Mouse (Mus musculus): ENCODE measurements around the gene Ror2. TPM values are rescaled to one million over a fixed set of nuclear protein-coding genes. Genes with fewer than 3 reads are reported as not detected.
A peak's percentile ranks its signal among the peaks of the same experiment; 100 is the strongest.

The Ror2 gene
- polyA plus RNA-seq, 1 experiment from 2014 or later = 17.1 TPM

GRCm38 (mm10) chr13:53145511-53145910 lies 140.4 kb downstream of the Ror2 start:
- no peak overlapping the region for H3K9ac ChIP-seq
- H3K9me3 ChIP-seq = no peaks in the 10 kb centered on the region
- no peak for ATAC-seq (ENCODE audit: borderline replicate concordance, extremely low read depth, low FRiP score, low TSS enrichment)
- no peak overlapping the region for H3K4me2 ChIP-seq
- H3K36me3 ChIP-seq = no peaks in the 10 kb centered on the region
- WGBS = 64% methylated on average over 3 of the region's 3 CpGs
- H3K4me3 ChIP-seq = no peak overlapping the region
- peaks cover 20% of the 10 kb centered on the region for H3K4me1 ChIP-seq
- H3K27me3 ChIP-seq = no peaks in the 10 kb centered on the region
- no peak overlapping the region for H3K27ac ChIP-seq

DNA sequence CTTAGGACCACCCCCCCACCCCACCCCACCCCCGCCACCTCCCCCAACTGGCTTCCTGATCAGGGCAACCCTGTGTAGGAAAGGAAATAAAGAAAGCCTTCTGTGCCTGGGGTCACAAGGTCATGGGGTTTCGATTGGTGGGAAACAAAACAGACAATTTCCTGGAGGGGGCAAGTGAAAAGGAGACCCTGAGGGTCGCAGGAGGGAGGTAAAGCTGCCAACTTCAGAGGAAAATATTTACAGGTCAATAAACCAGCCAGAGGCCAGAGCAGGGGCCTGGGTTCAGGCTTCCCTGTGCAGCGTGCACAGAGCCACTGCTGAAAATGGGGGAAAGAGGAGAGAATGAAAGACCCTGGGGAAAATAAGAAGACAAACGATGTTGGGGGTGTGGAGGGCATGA lies 142.8 kb downstream of the Ror2 start:
- H3K4me3 ChIP-seq = no peak overlapping the region

DNA sequence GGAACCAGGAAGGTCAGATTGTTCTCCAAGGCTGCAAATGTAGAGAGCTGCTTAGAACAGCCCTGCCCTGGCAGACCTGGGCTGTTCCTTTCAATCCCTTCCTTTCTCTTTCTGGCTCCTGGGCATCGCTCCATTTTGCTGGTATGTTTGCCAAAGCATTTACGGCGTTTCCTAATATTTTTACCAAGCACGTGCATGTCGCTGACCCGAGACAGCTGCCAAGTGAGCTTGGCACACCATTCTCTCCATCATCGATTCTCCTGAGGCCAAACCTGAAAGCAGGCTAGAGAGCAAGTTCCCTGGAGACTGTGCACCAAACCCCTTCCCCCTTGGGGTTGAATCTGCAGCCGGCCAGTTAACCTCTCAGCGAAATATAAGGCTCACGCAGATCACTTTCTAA lies 143.7 kb downstream of the Ror2 start:
- Histone ChIP-seq H3K4me1 (peaks cover 9% of the 10 kb centered on the region; the same call in 1 of the 2 replicates), H3K4me3 (no peak overlapping the region), H3K27ac (no peak overlapping the region), H3K27me3 (no peaks in the 10 kb centered on the region), H3K4me2 (no peak overlapping the region), H3K9ac (no peak overlapping the region), H3K9me3 (no peaks in the 10 kb centered on the region), H3K36me3 (peaks cover 5% of the 10 kb centered on the region; the same call in 1 of the 2 replicates)
- 78% methylated on average over 10 of the region's 10 CpGs for WGBS
- ATAC-seq (ENCODE audit: borderline replicate concordance, extremely low read depth, low FRiP score, low TSS enrichment) = no peak

More for the DNA sequence above, 142.8 kb downstream of the Ror2 start:
- H3K9ac ChIP-seq = no peak overlapping the region
- peaks cover 11% of the 10 kb centered on the region for H3K4me1 ChIP-seq
- H3K27me3 ChIP-seq = no peaks in the 10 kb centered on the region
- H3K9me3 ChIP-seq = no peaks in the 10 kb centered on the region
- peaks cover 5% of the 10 kb centered on the region; the same call in 1 of the 2 replicates for H3K36me3 ChIP-seq
- ATAC-seq (ENCODE audit: borderline replicate concordance, extremely low read depth, low FRiP score, low TSS enrichment) = no peak; the same call in 1 of the 2 replicates
- H3K27ac ChIP-seq = no peak overlapping the region
- H3K4me2 ChIP-seq = no peak overlapping the region
- WGBS = 43% methylated on average over 5 of the region's 5 CpGs

GRCm38 (mm10) chr13:53140298-53140697 lies 145.6 kb downstream of the Ror2 start:
- no peak overlapping the region for H3K4me3 ChIP-seq
- no peak for ATAC-seq (ENCODE audit: borderline replicate concordance, extremely low read depth, low FRiP score, low TSS enrichment)
- no peak overlapping the region for H3K4me2 ChIP-seq
- H3K9ac ChIP-seq = no peak overlapping the region
- no peaks in the 10 kb centered on the region for H3K27me3 ChIP-seq
- no peak overlapping the region for H3K27ac ChIP-seq
- H3K4me1 ChIP-seq = peaks cover 9% of the 10 kb centered on the region; the same call in 1 of the 2 replicates
- WGBS = 94% methylated on average over 2 of the region's 2 CpGs
- H3K36me3 ChIP-seq = peaks cover 5% of the 10 kb centered on the region; the same call in 1 of the 2 replicates
- no peaks in the 10 kb centered on the region for H3K9me3 ChIP-seq

DNA sequence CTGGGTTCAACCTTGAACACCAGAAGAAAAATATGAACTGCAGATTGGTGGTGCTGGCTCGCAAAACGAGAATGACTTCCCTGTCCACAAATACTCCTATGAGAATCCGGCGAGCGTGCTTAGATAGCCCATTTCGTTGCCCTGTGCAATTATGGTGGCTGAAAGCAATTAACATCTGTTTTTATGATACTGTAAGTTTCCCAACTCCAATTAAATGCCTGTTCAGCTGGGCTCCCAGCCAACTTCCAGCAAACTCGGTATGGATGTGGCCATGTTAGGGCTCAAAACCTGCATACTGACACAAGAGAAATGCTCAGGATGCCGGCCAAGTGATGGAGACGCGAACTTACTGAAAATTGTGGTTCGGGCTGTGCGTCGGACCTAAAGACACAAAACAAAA lies 155.4 kb downstream of the Ror2 start:
- no peak overlapping the region for H3K27ac ChIP-seq
- H3K9ac ChIP-seq = no peak overlapping the region
- no peak overlapping the region for H3K4me3 ChIP-seq
- H3K36me3 ChIP-seq = peaks cover 9% of the 10 kb centered on the region; the same call in 1 of the 2 replicates
- no peak overlapping the region for H3K4me2 ChIP-seq
- WGBS = 71% methylated on average over 13 of the region's 13 CpGs
- no peak for ATAC-seq (ENCODE audit: borderline replicate concordance, extremely low read depth, low FRiP score, low TSS enrichment)
- H3K9me3 ChIP-seq = no peaks in the 10 kb centered on the region
- H3K4me1 ChIP-seq = no peaks in the 10 kb centered on the region
- H3K27me3 ChIP-seq = no peaks in the 10 kb centered on the region

GRCm38 (mm10) chr13:53130032-53130431 lies 155.9 kb downstream of the Ror2 start:
- H3K9ac ChIP-seq = no peak overlapping the region
- H3K4me3 ChIP-seq = no peak overlapping the region
- no peak for ATAC-seq (ENCODE audit: borderline replicate concordance, extremely low read depth, low FRiP score, low TSS enrichment)
- H3K4me2 ChIP-seq = no peak overlapping the region
- 76% methylated on average over 5 of the region's 5 CpGs for WGBS
- no peaks in the 10 kb centered on the region for H3K9me3 ChIP-seq
- no peaks in the 10 kb centered on the region for H3K27me3 ChIP-seq
- H3K36me3 ChIP-seq = peaks cover 9% of the 10 kb centered on the region; the same call in 1 of the 2 replicates
- no peak overlapping the region for H3K27ac ChIP-seq
- no peaks in the 10 kb centered on the region for H3K4me1 ChIP-seq

- Histone ChIP-seq H3K4me3 (no peak overlapping the region), H3K9ac (no peak overlapping the region), H3K36me3 (0 out of 2 replicates have a peak, but pooled peaks cover 5% of the 10 kb centered on the region), H3K9me3 (no peaks in the 10 kb centered on the region), H3K27me3 (no peaks in the 10 kb centered on the region), H3K4me1 (peaks cover 12% of the 10 kb centered on the region), H3K27ac (no peak overlapping the region), H3K4me2 (no peak overlapping the region)
- ATAC-seq (ENCODE audit: borderline replicate concordance, extremely low read depth, low FRiP score, low TSS enrichment) = no peak
- WGBS = 79% methylated on average over 5 of the region's 5 CpGs
Measured at GRCm38 (mm10) chr13:53125627-53126026, 160.3 kb downstream of the Ror2 start.

- no peak overlapping the region for H3K27ac ChIP-seq
- H3K9ac ChIP-seq = no peak overlapping the region
- no peak for ATAC-seq (ENCODE audit: borderline replicate concordance, extremely low read depth, low FRiP score, low TSS enrichment)
- H3K9me3 ChIP-seq = no peaks in the 10 kb centered on the region
- H3K36me3 ChIP-seq = peaks cover 11% of the 10 kb centered on the region; the same call in 1 of the 2 replicates
- H3K27me3 ChIP-seq = no peaks in the 10 kb centered on the region
- no peak overlapping the region for H3K4me3 ChIP-seq
- 67% methylated on average over 8 of the region's 8 CpGs for WGBS
- peaks cover 20% of the 10 kb centered on the region for H3K4me1 ChIP-seq
- no peak overlapping the region for H3K4me2 ChIP-seq
Measured at GRCm38 (mm10) chr13:53122085-53122484, 163.8 kb downstream of the Ror2 start.

DNA sequence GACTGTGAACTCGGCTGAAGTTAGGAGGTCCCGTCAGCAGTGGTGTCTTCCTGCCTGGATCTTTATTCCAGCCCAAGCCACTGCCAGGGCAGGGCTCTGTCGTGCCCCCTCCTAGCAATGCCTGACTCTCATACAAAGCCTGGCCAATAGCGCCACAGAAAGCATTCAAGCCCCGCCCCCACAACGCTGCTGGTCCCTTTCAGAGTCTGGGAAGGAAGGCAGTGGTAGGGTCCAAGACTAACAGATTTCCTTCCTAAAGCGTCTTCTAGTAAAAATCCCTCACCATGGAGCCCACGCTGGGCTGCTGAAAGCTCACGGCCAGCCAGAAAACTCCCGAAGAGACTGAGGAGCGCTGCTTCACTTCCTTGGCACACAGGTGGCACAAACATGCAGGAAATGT lies 165.0 kb downstream of the Ror2 start:
- H3K27me3 ChIP-seq = no peaks in the 10 kb centered on the region
- 41% methylated on average over 11 of the region's 11 CpGs for WGBS
- H3K36me3 ChIP-seq = peaks cover 16% of the 10 kb centered on the region; the same call in 1 of the 2 replicates
- ATAC-seq (ENCODE audit: borderline replicate concordance, extremely low read depth, low FRiP score, low TSS enrichment) = no peak
- H3K4me2 ChIP-seq = no peak overlapping the region
- no peak overlapping the region for H3K27ac ChIP-seq
- H3K4me1 ChIP-seq = peaks cover 20% of the 10 kb centered on the region
- H3K9ac ChIP-seq = no peak overlapping the region
- no peak overlapping the region for H3K4me3 ChIP-seq
- no peaks in the 10 kb centered on the region for H3K9me3 ChIP-seq

DNA sequence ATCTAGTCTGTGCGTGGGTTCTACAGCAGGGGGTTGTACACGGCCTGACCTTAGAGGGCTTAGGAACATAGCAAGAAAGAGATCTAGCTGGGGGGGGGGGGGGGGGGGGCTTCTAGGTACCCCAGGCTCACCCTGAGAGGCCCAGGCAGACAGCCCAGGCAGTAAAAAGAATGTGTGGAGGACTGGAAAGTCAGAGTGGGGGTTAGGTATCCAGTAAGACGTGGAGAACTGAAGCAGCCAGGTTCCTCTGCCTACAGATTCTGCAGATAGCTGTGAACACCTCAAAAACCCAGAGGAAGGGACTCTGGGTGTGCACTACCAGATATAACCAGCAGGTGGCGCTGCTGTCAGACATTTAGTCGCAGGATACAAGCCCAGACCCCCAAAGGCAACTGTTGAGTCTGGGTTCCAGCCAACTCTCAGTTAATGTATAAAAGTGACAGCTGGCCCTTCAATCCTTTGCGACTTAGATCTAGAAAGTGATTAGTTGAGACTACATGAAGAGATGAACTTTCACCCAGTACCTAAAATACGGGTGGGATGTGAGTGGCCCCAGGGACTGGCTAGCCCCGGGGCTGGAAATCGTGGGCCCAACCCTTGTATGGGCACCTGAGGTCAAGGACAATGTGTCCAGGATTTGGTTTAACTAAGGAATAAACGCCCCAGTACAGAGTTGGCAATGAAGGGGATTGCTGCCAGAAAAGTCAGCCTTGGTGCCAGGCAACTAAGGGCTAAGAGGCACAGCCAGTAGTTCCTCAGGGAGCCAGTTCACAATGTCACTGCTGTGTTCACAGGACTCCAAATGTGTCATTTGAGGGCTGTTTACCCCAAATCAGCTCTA lies 166.1 kb downstream of the Ror2 start:
- 17% methylated on average over 10 of the region's 10 CpGs for WGBS

GRCm38 (mm10) chr13:53118398-53118797 lies 167.5 kb downstream of the Ror2 start:
- Histone ChIP-seq H3K4me2 (no peak overlapping the region), H3K4me3 (no peak overlapping the region), H3K27me3 (no peaks in the 10 kb centered on the region), H3K36me3 (peaks cover 16% of the 10 kb centered on the region; the same call in 1 of the 2 replicates), H3K9ac (no peak overlapping the region), H3K4me1 (peaks cover 20% of the 10 kb centered on the region), H3K27ac (no peak overlapping the region), H3K9me3 (no peaks in the 10 kb centered on the region)
- no peak for ATAC-seq (ENCODE audit: borderline replicate concordance, extremely low read depth, low FRiP score, low TSS enrichment)
- WGBS = 87% methylated on average over 13 of the region's 13 CpGs

More for the DNA sequence above, 166.1 kb downstream of the Ror2 start:
- H3K36me3 ChIP-seq = peaks cover 16% of the 10 kb centered on the region; the same call in 1 of the 2 replicates
- no peaks in the 10 kb centered on the region for H3K27me3 ChIP-seq
- no peak overlapping the region for H3K4me3 ChIP-seq
- H3K9ac ChIP-seq = no peak overlapping the region
- H3K9me3 ChIP-seq = no peaks in the 10 kb centered on the region
- peaks cover 20% of the 10 kb centered on the region for H3K4me1 ChIP-seq
- ATAC-seq (ENCODE audit: borderline replicate concordance, extremely low read depth, low FRiP score, low TSS enrichment) = peak; percentile 43
- H3K27ac ChIP-seq = peak overlapping the region; percentile 25
- H3K4me2 ChIP-seq = no peak overlapping the region

GRCm38 (mm10) chr13:53117921-53118320 lies 168.0 kb downstream of the Ror2 start:
- H3K9ac ChIP-seq = no peak overlapping the region
- H3K27ac ChIP-seq = no peak overlapping the region
- H3K36me3 ChIP-seq = peaks cover 16% of the 10 kb centered on the region; the same call in 1 of the 2 replicates
- H3K4me2 ChIP-seq = no peak overlapping the region
- H3K9me3 ChIP-seq = no peaks in the 10 kb centered on the region
- 86% methylated on average over 7 of the region's 7 CpGs for WGBS
- no peaks in the 10 kb centered on the region for H3K27me3 ChIP-seq
- ATAC-seq (ENCODE audit: borderline replicate concordance, extremely low read depth, low FRiP score, low TSS enrichment) = no peak
- H3K4me3 ChIP-seq = no peak overlapping the region
- peaks cover 20% of the 10 kb centered on the region for H3K4me1 ChIP-seq
